Mouse (Mus musculus) neural tube, embryonic 11.5 days (tissue): ENCODE results near the gene Axin1. TPM values are rescaled to one million over a fixed set of nuclear protein-coding genes. Genes with fewer than 3 reads are reported as not detected.

ENCODE experiments used
- polyA plus RNA-seq: library from polyadenylated mRNA; unstranded; fragments of >200 nt; fragmentation: Nextera tagmentation; extraction: Ambion mirVana; gene quantifications from 2 replicates; pipeline ENCODE4 v1.2.1, GENCODE M21; 2014

The Axin1 gene
- polyA plus RNA-seq, 1 experiment from 2014 or later: 19.3 TPM

Other genes with a start within 250 kb of the Axin1 start
- 23.6 and 25.9 TPM in 2 replicates for gene Rab40c, start 219.0 kb upstream of the Axin1 start, polyA plus RNA-seq
- gene Pigq, start 193.8 kb upstream of the Axin1 start, polyA plus RNA-seq: 51.6 and 60.9 TPM in 2 replicates
- gene Nhlrc4, start 193.7 kb upstream of the Axin1 start, polyA plus RNA-seq: 0.11 and 0.38 TPM in 2 replicates
- gene A930017K11Rik, start 186.1 kb upstream of the Axin1 start, polyA plus RNA-seq: not detected in 2 replicates
- 21.0 and 23.3 TPM in 2 replicates for gene Capn15, start 152.9 kb upstream of the Axin1 start, polyA plus RNA-seq
- gene Rab11fip3, start 69.1 kb upstream of the Axin1 start, polyA plus RNA-seq: 24.4 and 24.8 TPM in 2 replicates
- 16.5 and 22.9 TPM in 2 replicates for gene Decr2, start 48.4 kb upstream of the Axin1 start, polyA plus RNA-seq
- gene Nme4, start 43.1 kb upstream of the Axin1 start, polyA plus RNA-seq: 66.9 and 68.2 TPM in 2 replicates
- gene Tmem8, start 25.4 kb upstream of the Axin1 start, polyA plus RNA-seq: 1.1 and 1.3 TPM in 2 replicates
- gene Mrpl28, start 15.2 kb upstream of the Axin1 start, polyA plus RNA-seq: 240 and 252 TPM in 2 replicates
- 0.27 and 1.0 TPM in 2 replicates for gene Pdia2, start 60.4 kb downstream of the Axin1 start, polyA plus RNA-seq
- gene Rgs11, start 64.3 kb downstream of the Axin1 start, polyA plus RNA-seq: 0.53 and 0.77 TPM in 2 replicates
- 14.5 and 16.2 TPM in 2 replicates for gene Arhgdig, start 69.1 kb downstream of the Axin1 start, polyA plus RNA-seq
- 22.2 and 22.7 TPM in 2 replicates for gene Fam234a, start 105.6 kb downstream of the Axin1 start, polyA plus RNA-seq
- 125 and 128 TPM in 2 replicates for gene Luc7l, start 114.2 kb downstream of the Axin1 start, polyA plus RNA-seq